ENCODE assay signal across 23 mouse cellular contexts in the genomic region with DNA sequence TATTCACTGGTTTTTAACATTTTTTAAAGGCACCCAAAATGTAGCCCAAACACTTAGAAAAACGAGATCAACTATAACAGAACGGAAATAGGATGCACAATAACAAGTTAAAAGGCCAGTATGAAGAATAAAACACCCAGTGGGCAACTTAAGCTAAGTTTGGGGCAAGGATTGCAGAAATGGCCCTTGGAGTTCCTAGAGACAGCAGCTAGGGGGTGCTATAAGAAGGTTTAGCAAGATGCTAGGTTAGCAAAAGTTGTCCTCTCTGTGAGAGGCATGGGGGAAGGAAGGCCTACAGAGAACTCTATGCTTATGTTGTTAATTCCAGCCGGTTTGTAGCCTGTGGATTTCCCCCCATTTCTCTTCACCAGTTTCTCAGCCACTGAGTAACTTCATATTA.
DNase-seq lines count a peak whose midpoint lies in the region; ATAC-seq and TF ChIP-seq lines count a peak whose summit lies in the region.
"Had no signal": no experiment of that assay in that cellular context is flagged by ENCODE, and none has a peak within 500 bp of the region (broad histone marks: within the 10 kb centered on the region; RNA-seq: fewer than 3 reads in every experiment).

No protein-coding gene starts in this region.

- no peaks in the 10 kb centered on the region for H3K36me3 ChIP-seq in forebrain, postnatal 0 days (ENCODE audit: insufficient read depth)
- H3K36me3 ChIP-seq in forebrain, embryonic 16.5 days (ENCODE audit: control insufficient read depth, insufficient read depth) = no peaks in the 10 kb centered on the region
- H3K36me3 ChIP-seq in kidney, postnatal 0 days (ENCODE audit: insufficient read depth, low read length) = no peaks in the 10 kb centered on the region
- H3K36me3 ChIP-seq in kidney, embryonic 16.5 days (ENCODE audit: insufficient read depth, low read length) = no peaks in the 10 kb centered on the region
- H3K36me3 ChIP-seq in E14TG2a.4 (ENCODE audit: insufficient read depth, low read length) = no peaks in the 10 kb centered on the region
- H3K36me3 ChIP-seq: forebrain, embryonic 10.5 days; heart, embryonic 15.5 days; limb, embryonic 13.5 days; liver, embryonic 12.5 days had no signal

- H3K4me3 ChIP-seq in forebrain, postnatal 0 days (ENCODE audit: low read depth, low read length) = no peak overlapping the region
- H3K4me3 ChIP-seq in forebrain, embryonic 16.5 days (replicated peaks; ENCODE audit: low read length) = no peak overlapping the region
- no peak overlapping the region for H3K4me3 ChIP-seq in kidney, postnatal 0 days (replicated peaks; ENCODE audit: low read depth, low read length)
- no peak overlapping the region for H3K4me3 ChIP-seq in kidney, embryonic 16.5 days (ENCODE audit: low read length)
- no peak overlapping the region for H3K4me3 ChIP-seq in E14TG2a.4 (replicated peaks; ENCODE audit: low read length)
- H3K4me3 ChIP-seq: forebrain, embryonic 10.5 days; heart, embryonic 15.5 days; limb, embryonic 13.5 days; liver, embryonic 12.5 days had no signal

- TF ChIP-seq CTCF in forebrain, postnatal 0 days (IDR thresholded peaks at IDR 0.05; ENCODE audit: low read depth) = peak; percentile 34
- TF ChIP-seq CTCF in kidney, postnatal 0 days (IDR thresholded peaks at IDR 0.05; ENCODE audit: low read depth) = peak; percentile 38; the same call in 1 of the 2 replicates
- peak; percentile 65 for TF ChIP-seq CTCF in E14TG2a.4 (conservative IDR thresholded peaks at IDR 0.05; ENCODE audit: low read length)

- no peaks in the 10 kb centered on the region for H3K9me3 ChIP-seq in forebrain, postnatal 0 days (ENCODE audit: low read length)
- H3K9me3 ChIP-seq in forebrain, embryonic 16.5 days (ENCODE audit: control insufficient read depth, low read length) = no peaks in the 10 kb centered on the region
- no peaks in the 10 kb centered on the region for H3K9me3 ChIP-seq in kidney, postnatal 0 days (replicated peaks; ENCODE audit: low read length)
- no peaks in the 10 kb centered on the region for H3K9me3 ChIP-seq in kidney, embryonic 16.5 days (ENCODE audit: low read length)
- H3K9me3 ChIP-seq in E14TG2a.4 (ENCODE audit: low read length) = no peaks in the 10 kb centered on the region
- H3K9me3 ChIP-seq: forebrain, embryonic 10.5 days; heart, embryonic 15.5 days; limb, embryonic 13.5 days; liver, embryonic 12.5 days had no signal

- no peak for ATAC-seq in forebrain, postnatal 0 days
- no peak for ATAC-seq in forebrain, embryonic 16.5 days
- no peak for ATAC-seq in kidney, postnatal 0 days (replicated peaks; ENCODE audit: low FRiP score, low read depth)
- no peak for ATAC-seq in kidney, embryonic 16.5 days (ENCODE audit: low FRiP score, low TSS enrichment)
- ATAC-seq: liver, embryonic 12.5 days had no signal

- no peak overlapping the region for H3K9ac ChIP-seq in forebrain, postnatal 0 days
- H3K9ac ChIP-seq in forebrain, embryonic 16.5 days (replicated peaks; ENCODE audit: low read depth, low read length) = no peak overlapping the region
- H3K9ac ChIP-seq in kidney, postnatal 0 days (ENCODE audit: low read depth, low read length) = no peak overlapping the region
- no peak overlapping the region for H3K9ac ChIP-seq in kidney, embryonic 16.5 days (replicated peaks; ENCODE audit: low read length)
- H3K9ac ChIP-seq: heart, embryonic 15.5 days; hindbrain, embryonic 14.5 days; limb, embryonic 13.5 days; liver, embryonic 12.5 days had no signal

- H3K27ac ChIP-seq in forebrain, postnatal 0 days (ENCODE audit: low read depth, low read length) = no peak overlapping the region
- no peak overlapping the region for H3K27ac ChIP-seq in forebrain, embryonic 16.5 days (ENCODE audit: low read length)
- no peak overlapping the region for H3K27ac ChIP-seq in kidney, postnatal 0 days
- H3K27ac ChIP-seq in kidney, embryonic 16.5 days (ENCODE audit: low read length) = no peak overlapping the region
- H3K27ac ChIP-seq: forebrain, embryonic 10.5 days; heart, embryonic 15.5 days; hindbrain, embryonic 14.5 days; limb, embryonic 13.5 days; liver, embryonic 12.5 days had no signal

- no peak overlapping the region for H3K4me2 ChIP-seq in forebrain, postnatal 0 days (ENCODE audit: low read depth)
- H3K4me2 ChIP-seq in forebrain, embryonic 16.5 days (ENCODE audit: low read length) = no peak overlapping the region
- no peak overlapping the region for H3K4me2 ChIP-seq in kidney, postnatal 0 days (ENCODE audit: low read length)
- no peak overlapping the region for H3K4me2 ChIP-seq in kidney, embryonic 16.5 days (replicated peaks; ENCODE audit: low read depth, low read length)
- H3K4me2 ChIP-seq: heart, embryonic 15.5 days; hindbrain, embryonic 14.5 days; limb, embryonic 13.5 days; liver, embryonic 12.5 days; midbrain, embryonic 11.5 days had no signal

- DNase-seq in forebrain, postnatal 0 days = no peak
- no peak for DNase-seq in kidney, postnatal 0 days (ENCODE audit: low spot score)
- peak; percentile 30 for DNase-seq in ZHBTc4 (ENCODE audit: low read depth, low spot score)
- DNase-seq in right cerebral cortex, postnatal 10 days (ENCODE audit: low spot score in 2 of 2) = no peak
- DNase-seq: adrenal gland, postnatal 25 days; B cell, adult 2 months; cerebellum, adult 9-11 months; gastrocnemius, postnatal 36 days; heart, postnatal 36 days; kidney, postnatal 14 days; layer of hippocampus, postnatal 36 days; lung, adult 2 months; lung, postnatal 14 days had no signal

- 62% methylated on average over 3 of the region's 3 CpGs for WGBS in forebrain, postnatal 0 days
- WGBS in forebrain, embryonic 16.5 days = 59% methylated on average over 3 of the region's 3 CpGs
- WGBS in kidney, postnatal 0 days = 54% methylated on average over 3 of the region's 3 CpGs
- WGBS in kidney, embryonic 16.5 days = 54% methylated on average over 3 of the region's 3 CpGs

- no peaks in the 10 kb centered on the region for H3K27me3 ChIP-seq in forebrain, postnatal 0 days (ENCODE audit: insufficient read depth, low read length)
- H3K27me3 ChIP-seq in forebrain, embryonic 16.5 days (replicated peaks; ENCODE audit: control insufficient read depth, insufficient read depth, low read length) = no peaks in the 10 kb centered on the region
- no peaks in the 10 kb centered on the region for H3K27me3 ChIP-seq in kidney, postnatal 0 days (ENCODE audit: insufficient read depth, low read length)
- H3K27me3 ChIP-seq in kidney, embryonic 16.5 days (ENCODE audit: insufficient read depth, low read length) = no peaks in the 10 kb centered on the region
- H3K27me3 ChIP-seq in E14TG2a.4 (ENCODE audit: insufficient read depth, low read length) = no peaks in the 10 kb centered on the region
- H3K27me3 ChIP-seq: CH12.LX; heart, embryonic 15.5 days; limb, embryonic 13.5 days; liver, embryonic 12.5 days had no signal

- H3K4me1 ChIP-seq in forebrain, postnatal 0 days (ENCODE audit: insufficient read depth) = no peaks in the 10 kb centered on the region
- no peaks in the 10 kb centered on the region for H3K4me1 ChIP-seq in forebrain, embryonic 16.5 days (replicated peaks; ENCODE audit: control insufficient read depth, insufficient read depth, low read length)
- H3K4me1 ChIP-seq in kidney, postnatal 0 days (replicated peaks; ENCODE audit: insufficient read depth, low read length) = no peaks in the 10 kb centered on the region
- H3K4me1 ChIP-seq in kidney, embryonic 16.5 days (ENCODE audit: insufficient read depth, low read length) = no peaks in the 10 kb centered on the region
- H3K4me1 ChIP-seq in E14TG2a.4 (replicated peaks; ENCODE audit: low read depth, low read length) = no peaks in the 10 kb centered on the region
- H3K4me1 ChIP-seq: forebrain, embryonic 10.5 days; heart, embryonic 15.5 days; limb, embryonic 13.5 days; liver, embryonic 12.5 days had no signal
